Mouse (Mus musculus) retina, postnatal 7 days (tissue): Measurements from ENCODE around the gene Olfr1348.
"Not testable (repeated sequence)": the region's sequence is repeated elsewhere in the genome, so short reads cannot be mapped to it uniquely, and the experiment has no call there.

ENCODE experiments used
- DNase-seq: peaks from one replicate; pipeline ENCODE4 v3.0.0-alpha.2; 2012; ENCODE audit warnings: low read depth, low spot score

Olfr1348 gene

GRCm38 (mm10) chr7:6508648-6509047 lies at the start of gene Olfr1348:
Gene Olfr1348 (minus strand): TSS chr7:6508748.
- DNase-seq = no peak

GRCm38 (mm10) chr7:6526141-6526540 lies 17.6 kb upstream of the Olfr1348 start:
- DNase-seq = no peak

- no peak for DNase-seq
These were observed 16.5 kb upstream of the Olfr1348 start for GRCm38 (mm10) chr7:6525001-6525400.

GRCm38 (mm10) chr7:6522850-6523249 lies 14.3 kb upstream of the Olfr1348 start, which contains the start of gene Olfr1349:
Gene Olfr1349 (minus strand): TSS chr7:6522950.
- no peak for DNase-seq

GRCm38 (mm10) chr7:6521666-6522065 lies 13.1 kb upstream of the Olfr1348 start:
- no peak for DNase-seq

GRCm38 (mm10) chr7:6499655-6500054 lies 8.9 kb downstream of the Olfr1348 start, which contains the start of gene Olfr1347:
Gene Olfr1347 (minus strand): TSS chr7:6499755.
- no peak for DNase-seq

GRCm38 (mm10) chr7:6486841-6487240 lies 21.7 kb downstream of the Olfr1348 start, which contains the start of gene Olfr5:
Gene Olfr5 (minus strand): TSS chr7:6486941.
- no peak for DNase-seq

GRCm38 (mm10) chr7:6477633-6478032 lies 30.9 kb downstream of the Olfr1348 start:
- DNase-seq = not testable (repeated sequence)

- no peak for DNase-seq
These were observed 41.6 kb downstream of the Olfr1348 start, which contains the start of gene Olfr1346 for GRCm38 (mm10) chr7:6466951-6467350. Gene Olfr1346 (plus strand): TSS chr7:6467101.

GRCm38 (mm10) chr7:6456399-6456798 lies 52.1 kb downstream of the Olfr1348 start:
- no peak for DNase-seq

GRCm38 (mm10) chr7:6455868-6456267 lies 52.7 kb downstream of the Olfr1348 start, which contains the start of gene Olfr1336:
Gene Olfr1336 (plus strand): TSS chr7:6456168.
- DNase-seq = no peak
